Mouse (Mus musculus): ENCODE measurements around the gene Sema4f. TPM values are rescaled to one million over a fixed set of nuclear protein-coding genes. Genes with fewer than 3 reads are reported as not detected.

Sema4f gene
- polyA plus RNA-seq (2017; shearing (Covaris generic)), result 2.9 TPM

GRCm38 (mm10) chr6:82939167-82939912 lies at the start of gene Sema4f:
Gene Sema4f, minus strand, starts transcription at chr6:82939769.

GRCm38 (mm10) chr6:82946651-82947050 lies 7.1 kb upstream of the Sema4f start, which contains the start of gene M1ap:
Gene M1ap, plus strand, starts transcription at chr6:82946902.

Other genes with a start within 250 kb of the Sema4f start
- gene Pole4, start 234.4 kb downstream of the Sema4f start, polyA plus RNA-seq (2017; shearing (Covaris generic)), result 173 TPM
- 1.3 TPM for gene Hk2, start 165.3 kb downstream of the Sema4f start, polyA plus RNA-seq (2017; shearing (Covaris generic))
- 2.2 TPM for gene M1ap, start 7.1 kb upstream of the Sema4f start, polyA plus RNA-seq (2017; shearing (Covaris generic))
- gene Dok1, start 93.7 kb upstream of the Sema4f start, polyA plus RNA-seq (2017; shearing (Covaris generic)), result 51.6 TPM
- 0.16 TPM for gene Loxl3, start 94.4 kb upstream of the Sema4f start, polyA plus RNA-seq (2017; shearing (Covaris generic))
- 371 TPM for gene Aup1, start 114.8 kb upstream of the Sema4f start, polyA plus RNA-seq (2017; shearing (Covaris generic))
- 70.9 TPM for gene Htra2, start 115.5 kb upstream of the Sema4f start, polyA plus RNA-seq (2017; shearing (Covaris generic))
- gene Dqx1, start 118.1 kb upstream of the Sema4f start, polyA plus RNA-seq (2017; shearing (Covaris generic)), result 3.3 TPM
- not detected for gene Tlx2, start 130.5 kb upstream of the Sema4f start, polyA plus RNA-seq (2017; shearing (Covaris generic))
- 42.8 TPM for gene Pcgf1, start 138.1 kb upstream of the Sema4f start, polyA plus RNA-seq (2017; shearing (Covaris generic))
- not detected for gene Lbx2, start 146.6 kb upstream of the Sema4f start, polyA plus RNA-seq (2017; shearing (Covaris generic))
- 4.4 TPM for gene Ccdc142, start 161.8 kb upstream of the Sema4f start, polyA plus RNA-seq (2017; shearing (Covaris generic))
- 3.9 TPM for gene Gm42688, start 161.8 kb upstream of the Sema4f start, polyA plus RNA-seq (2017; shearing (Covaris generic))
- 65.3 TPM for gene Mrpl53, start 169.3 kb upstream of the Sema4f start, polyA plus RNA-seq (2017; shearing (Covaris generic))
- gene Mogs, start 175.7 kb upstream of the Sema4f start, polyA plus RNA-seq (2017; shearing (Covaris generic)), result 4.5 TPM
- gene Wbp1, start 181.8 kb upstream of the Sema4f start, polyA plus RNA-seq (2017; shearing (Covaris generic)), result 67.6 TPM
- gene Ino80b, start 185.7 kb upstream of the Sema4f start, polyA plus RNA-seq (2017; shearing (Covaris generic)), result 8.0 TPM
- gene Rtkn, start 195.7 kb upstream of the Sema4f start, polyA plus RNA-seq (2017; shearing (Covaris generic)), result 0.91 TPM
- gene Wdr54, start 216.6 kb upstream of the Sema4f start, polyA plus RNA-seq (2017; shearing (Covaris generic)), result 1.4 TPM
- not detected for gene 1700003E16Rik, start 216.6 kb upstream of the Sema4f start, polyA plus RNA-seq (2017; shearing (Covaris generic))
- 67.1 TPM for gene Dctn1, start 226.2 kb upstream of the Sema4f start, polyA plus RNA-seq (2017; shearing (Covaris generic))